Mouse (Mus musculus): Measurements from ENCODE around the gene Adam11.

Gene Adam11

GRCm38 (mm10) chr11:102826476-102826875 lies 65.2 kb downstream of the Adam11 start:
- in situ Hi-C loops (cut with MboI, MseI), result no loop called here

- in situ Hi-C loops (cut with MboI, MseI), result no loop called here
Observed at GRCm38 (mm10) chr11:102827097-102827496, 65.9 kb downstream of the Adam11 start.
